Mouse (Mus musculus): Measurements from ENCODE around the gene Shank3.
A peak's percentile ranks its signal among the peaks of the same experiment; 100 is the strongest.

Shank3 gene

GRCm38 (mm10) chr15:89477806-89478205, 21.6 kb upstream of the Shank3 start:
- DNase-seq: no peak

GRCm38 (mm10) chr15:89478622-89479021, 20.8 kb upstream of the Shank3 start:
- DNase-seq: no peak

- no peak for DNase-seq
Measured at GRCm38 (mm10) chr15:89480584-89480983, 18.8 kb upstream of the Shank3 start.

GRCm38 (mm10) chr15:89488182-89488581, 11.2 kb upstream of the Shank3 start:
- no peak for DNase-seq

- no peak for DNase-seq
Measured at GRCm38 (mm10) chr15:89488611-89489117, 10.8 kb upstream of the Shank3 start.

GRCm38 (mm10) chr15:89494970-89495369, 4.5 kb upstream of the Shank3 start:
- no peak for DNase-seq

- no peak for DNase-seq
Measured at GRCm38 (mm10) chr15:89496131-89496530, 3.3 kb upstream of the Shank3 start.

- no peak for DNase-seq
Measured at GRCm38 (mm10) chr15:89496841-89497240, 2.6 kb upstream of the Shank3 start.

- DNase-seq: no peak
Measured at GRCm38 (mm10) chr15:89497391-89498048, 1.9 kb upstream of the Shank3 start.

- DNase-seq: peak; percentile 49 to 51
Measured at GRCm38 (mm10) chr15:89498049-89498960, 1.1 kb upstream of the Shank3 start.

- peak; percentile 15 to 19 for DNase-seq
Measured at GRCm38 (mm10) chr15:89499784-89500220, 379 bp downstream of the Shank3 start.

GRCm38 (mm10) chr15:89500221-89500791, 883 bp downstream of the Shank3 start:
- peak in 1 of 2 experiments; percentile 21 for DNase-seq

GRCm38 (mm10) chr15:89501321-89501720, 1.9 kb downstream of the Shank3 start:
- DNase-seq: no peak

GRCm38 (mm10) chr15:89504838-89505237, 5.4 kb downstream of the Shank3 start:
- no peak for DNase-seq

GRCm38 (mm10) chr15:89507751-89508150, 8.3 kb downstream of the Shank3 start:
- DNase-seq: no peak

GRCm38 (mm10) chr15:89512679-89513078, 13.3 kb downstream of the Shank3 start:
- no peak for DNase-seq

GRCm38 (mm10) chr15:89521951-89522350, 22.5 kb downstream of the Shank3 start:
- DNase-seq: no peak

- DNase-seq: no peak
Measured at GRCm38 (mm10) chr15:89522566-89523282, 23.3 kb downstream of the Shank3 start.

- no peak for DNase-seq
Measured at GRCm38 (mm10) chr15:89523283-89523832, 23.9 kb downstream of the Shank3 start.

GRCm38 (mm10) chr15:89524001-89524571, 24.7 kb downstream of the Shank3 start:
- no peak for DNase-seq

- DNase-seq: no peak
Measured at GRCm38 (mm10) chr15:89524611-89525415, 25.4 kb downstream of the Shank3 start.

Measured in thymus, adult 18-20 months (tissue).